Comparison of ENCODE assay signal across 14 mouse cellular contexts in genomic region chr15:81066976-81067375, GRCm38 (mm10).
DNase-seq lines count a peak whose midpoint lies in the region; ATAC-seq and TF ChIP-seq lines count a peak whose summit lies in the region.
"Had no signal": no experiment of that assay in that cellular context is flagged by ENCODE, and none has a peak within 500 bp of the region (broad histone marks: within the 10 kb centered on the region; RNA-seq: fewer than 3 reads in every experiment).

No protein-coding gene starts in this region.

- no peak overlapping the region for H3K4me3 ChIP-seq in cerebellum, adult 2 months (replicated peaks; ENCODE audit: insufficient read depth, low read depth, low read length)
- no peak overlapping the region for H3K4me3 ChIP-seq in forebrain, embryonic 13.5 days
- no peak overlapping the region for H3K4me3 ChIP-seq in liver, postnatal 0 days (ENCODE audit: low read depth, low read length)
- H3K4me3 ChIP-seq: erythroblast, embryonic 14.5 days; hindbrain, embryonic 13.5 days; limb, embryonic 15.5 days; midbrain, embryonic 10.5 days had no signal

- peaks cover 21% of the 10 kb centered on the region for H3K4me1 ChIP-seq in cerebellum, adult 2 months (ENCODE audit: control insufficient read depth, insufficient read depth, low read length)
- peaks cover 10% of the 10 kb centered on the region for H3K4me1 ChIP-seq in forebrain, embryonic 13.5 days
- peaks cover 6% of the 10 kb centered on the region; the same call in 1 of the 2 replicates for H3K4me1 ChIP-seq in liver, postnatal 0 days (ENCODE audit: insufficient read depth)

- no peak for TF ChIP-seq POLR2A in cerebellum, adult 2 months (IDR thresholded peaks at IDR 0.05; ENCODE audit: borderline replicate concordance, insufficient read depth, low read length)

- no peak for TF ChIP-seq EP300 in liver, postnatal 0 days (IDR thresholded peaks at IDR 0.05; ENCODE audit: low read depth)

- 5% methylated on average over 5 of the region's 5 CpGs for WGBS in cerebellum, adult 2 months
- WGBS in forebrain, embryonic 13.5 days, result 83% methylated on average over 5 of the region's 5 CpGs
- WGBS in liver, postnatal 0 days (ENCODE audit: insufficient replicate concordance), result 58% methylated on average over 5 of the region's 5 CpGs

- TF ChIP-seq CTCF in cerebellum, adult 2 months (IDR thresholded peaks at IDR 0.05; ENCODE audit: borderline replicate concordance, insufficient read depth, low read depth, low read length), result no peak
- no peak for TF ChIP-seq CTCF in liver, postnatal 0 days (IDR thresholded peaks at IDR 0.05; ENCODE audit: low read depth)

- no peak overlapping the region for H3K27ac ChIP-seq in cerebellum, adult 2 months (ENCODE audit: insufficient read depth, low read length)
- H3K27ac ChIP-seq in forebrain, embryonic 13.5 days, result no peak overlapping the region
- no peak overlapping the region for H3K27ac ChIP-seq in liver, postnatal 0 days (ENCODE audit: low read depth)
- H3K27ac ChIP-seq: hindbrain, embryonic 13.5 days; limb, embryonic 15.5 days; midbrain, embryonic 10.5 days had no signal

- DNase-seq in frontal cortex, adult 2 months (ENCODE audit: extremely low spot score in 1 of 2, low spot score in 1 of 2), result peak; percentile 20 to 63
- no peak for DNase-seq in frontal cortex, postnatal 14 days (ENCODE audit: low spot score in 2 of 2)
- DNase-seq in cerebellum, adult 2 months, result peak; percentile 53 to 76
- DNase-seq in heart, adult 18-20 months, result peak; percentile 69 to 83
- DNase-seq in layer of hippocampus, adult 9-11 months, result peak; percentile 61
- no peak for DNase-seq in adrenal gland, postnatal 14 days
- DNase-seq in liver, postnatal 0 days, result no peak
- DNase-seq: kidney, postnatal 4 days had no signal

- no peaks in the 10 kb centered on the region for H3K9me3 ChIP-seq in forebrain, embryonic 13.5 days (replicated peaks)
- no peaks in the 10 kb centered on the region for H3K9me3 ChIP-seq in liver, postnatal 0 days (ENCODE audit: low read length)
- H3K9me3 ChIP-seq: hindbrain, embryonic 13.5 days; limb, embryonic 15.5 days; midbrain, embryonic 10.5 days had no signal

- H3K4me2 ChIP-seq in forebrain, embryonic 13.5 days, result no peak overlapping the region
- no peak overlapping the region for H3K4me2 ChIP-seq in liver, postnatal 0 days (ENCODE audit: low read depth, low read length)
- H3K4me2 ChIP-seq: hindbrain, embryonic 13.5 days; limb, embryonic 15.5 days had no signal

- H3K9ac ChIP-seq in forebrain, embryonic 13.5 days, result no peak overlapping the region
- H3K9ac ChIP-seq in liver, postnatal 0 days (replicated peaks), result no peak overlapping the region
- H3K9ac ChIP-seq: hindbrain, embryonic 13.5 days; limb, embryonic 15.5 days had no signal

- no peaks in the 10 kb centered on the region for H3K36me3 ChIP-seq in forebrain, embryonic 13.5 days (ENCODE audit: poor library complexity, severe bottlenecking)
- no peaks in the 10 kb centered on the region for H3K36me3 ChIP-seq in liver, postnatal 0 days (replicated peaks; ENCODE audit: insufficient read depth, low read length)
- H3K36me3 ChIP-seq: limb, embryonic 15.5 days had no signal

- H3K27me3 ChIP-seq in cerebellum, adult 2 months (ENCODE audit: control insufficient read depth, insufficient read depth, low read length), result no peaks in the 10 kb centered on the region
- no peaks in the 10 kb centered on the region for H3K27me3 ChIP-seq in forebrain, embryonic 13.5 days
- no peaks in the 10 kb centered on the region for H3K27me3 ChIP-seq in liver, postnatal 0 days (ENCODE audit: insufficient read depth, low read length)
- H3K27me3 ChIP-seq: hindbrain, embryonic 13.5 days; limb, embryonic 15.5 days; Patski had no signal

- ATAC-seq in forebrain, embryonic 13.5 days, result no peak
- no peak for ATAC-seq in liver, postnatal 0 days
- ATAC-seq: Patski had no signal

Comparison
In these comparisons a context has a peak if more than half of its experiments do, and no peak if none do; other contexts are left out.
1. DNase-seq: peak in frontal cortex, adult 2 months (2 of 2), cerebellum, adult 2 months (2 of 2), heart, adult 18-20 months (2 of 2) and layer of hippocampus, adult 9-11 months (single experiment); none in frontal cortex, postnatal 14 days (0 of 2), adrenal gland, postnatal 14 days (single experiment) and liver, postnatal 0 days (single experiment).